Mouse (Mus musculus): ENCODE measurements around the gene Ralgapa2.

The Ralgapa2 gene

DNA sequence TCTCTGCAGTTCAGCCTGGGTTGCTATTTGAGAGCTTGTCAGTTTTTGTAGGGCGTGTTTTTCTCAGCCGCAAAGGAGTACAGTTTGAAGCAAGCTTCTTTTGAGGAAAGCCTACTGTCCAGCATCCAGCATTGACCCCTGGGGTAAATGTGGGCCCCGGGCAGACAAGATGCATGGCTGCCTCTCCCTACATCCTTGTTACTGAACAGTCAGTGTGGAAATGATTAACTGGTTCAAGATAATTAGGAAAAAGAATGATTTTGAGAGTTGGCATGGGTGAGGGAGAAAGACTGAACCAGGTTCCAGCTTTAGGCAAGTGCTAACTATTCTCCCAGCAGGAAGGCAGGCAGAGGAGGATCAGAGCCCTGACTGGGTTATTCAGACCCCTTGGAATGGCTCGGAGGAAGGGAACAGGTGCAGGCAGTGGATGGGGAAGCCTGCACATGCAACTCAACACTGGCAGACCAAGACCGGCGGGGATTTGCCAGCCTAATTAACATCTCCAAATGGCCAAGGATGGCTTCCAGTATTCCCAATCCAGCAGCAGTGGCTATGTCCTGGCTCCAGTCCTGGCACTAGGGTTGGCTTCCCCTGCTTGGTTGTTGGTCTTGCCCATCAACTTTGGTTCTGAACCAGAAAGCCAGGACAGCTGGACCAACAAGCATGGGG is 261.8 kb downstream of the Ralgapa2 start:
- no peak for DNase-seq

- DNase-seq, result no peak
Measured at GRCm38 (mm10) chr2:146249033-146249432, 263.1 kb downstream of the Ralgapa2 start.

DNA sequence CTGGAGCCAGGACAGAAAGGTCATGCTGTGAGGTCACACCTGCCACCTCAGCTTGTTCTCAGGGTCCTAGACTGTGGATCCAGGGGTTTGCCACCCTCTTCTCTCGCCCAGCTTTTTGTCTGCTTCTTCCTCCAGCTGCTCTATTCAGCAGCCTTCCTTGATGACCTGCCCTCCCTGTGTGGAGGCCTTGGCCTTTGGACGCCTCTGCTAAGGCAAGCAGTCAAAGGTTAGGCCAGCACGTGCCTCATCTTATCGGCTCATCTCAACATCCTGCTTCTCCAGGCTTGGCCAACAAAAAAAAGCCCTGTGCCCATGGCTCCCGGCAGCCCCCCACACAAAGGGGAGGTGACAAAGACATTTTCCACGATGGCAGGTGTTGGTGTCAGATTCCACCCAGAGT is 264.6 kb downstream of the Ralgapa2 start:
- DNase-seq, result no peak

DNA sequence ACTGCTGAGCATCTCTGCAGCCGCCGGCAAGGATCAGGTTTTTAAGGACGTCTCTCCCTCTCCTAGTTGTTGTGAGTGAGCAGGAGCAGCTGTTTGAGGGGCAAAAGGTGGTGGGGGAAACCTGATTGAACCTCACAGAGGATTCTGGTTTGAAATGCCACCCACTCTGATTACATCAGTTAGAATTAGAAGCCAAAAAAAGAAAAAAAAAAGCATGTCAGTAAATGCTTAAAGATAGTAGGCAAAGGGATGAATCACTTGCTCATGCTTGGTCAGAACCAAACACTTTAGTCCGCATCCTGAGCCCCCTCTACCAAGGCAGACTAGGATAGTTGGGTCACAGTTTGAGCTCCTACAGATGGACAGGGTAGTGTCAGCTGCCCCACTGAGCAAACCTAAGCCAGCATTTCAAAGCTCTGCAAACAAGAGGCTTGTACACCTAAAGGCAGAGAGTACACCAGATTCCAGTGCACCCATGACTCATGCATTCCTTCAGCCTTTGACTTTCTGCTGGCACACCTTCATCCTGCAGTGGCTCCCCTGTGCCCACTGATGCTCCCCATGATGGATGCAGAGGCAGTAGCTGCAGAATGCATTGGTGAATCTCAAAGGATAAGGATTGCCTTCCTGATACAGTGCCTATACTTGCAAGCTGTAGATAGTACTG is 265.6 kb downstream of the Ralgapa2 start:
- no peak for DNase-seq

DNA sequence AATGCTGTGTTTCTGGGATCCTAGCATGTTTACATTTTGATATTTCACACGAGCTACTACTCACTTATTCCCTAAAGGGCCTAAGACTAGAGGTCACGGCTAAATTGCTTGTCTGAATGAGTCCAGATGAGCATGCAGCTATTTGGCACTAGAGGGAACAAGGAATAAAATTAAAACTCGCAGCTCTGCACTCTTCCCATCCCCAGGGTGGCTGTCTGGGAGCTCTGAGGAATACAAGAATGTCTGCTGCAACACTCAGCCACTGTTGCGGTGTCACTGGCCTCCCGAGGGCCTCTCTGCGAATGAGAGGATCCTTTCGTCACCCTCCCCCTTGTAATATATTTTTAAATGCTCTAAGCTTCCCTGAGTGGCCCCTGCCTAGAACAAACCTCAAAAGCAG is 266.7 kb downstream of the Ralgapa2 start:
- DNase-seq, result no peak

- DNase-seq, result no peak
Measured at GRCm38 (mm10) chr2:146244049-146244448, 268.1 kb downstream of the Ralgapa2 start.

DNA sequence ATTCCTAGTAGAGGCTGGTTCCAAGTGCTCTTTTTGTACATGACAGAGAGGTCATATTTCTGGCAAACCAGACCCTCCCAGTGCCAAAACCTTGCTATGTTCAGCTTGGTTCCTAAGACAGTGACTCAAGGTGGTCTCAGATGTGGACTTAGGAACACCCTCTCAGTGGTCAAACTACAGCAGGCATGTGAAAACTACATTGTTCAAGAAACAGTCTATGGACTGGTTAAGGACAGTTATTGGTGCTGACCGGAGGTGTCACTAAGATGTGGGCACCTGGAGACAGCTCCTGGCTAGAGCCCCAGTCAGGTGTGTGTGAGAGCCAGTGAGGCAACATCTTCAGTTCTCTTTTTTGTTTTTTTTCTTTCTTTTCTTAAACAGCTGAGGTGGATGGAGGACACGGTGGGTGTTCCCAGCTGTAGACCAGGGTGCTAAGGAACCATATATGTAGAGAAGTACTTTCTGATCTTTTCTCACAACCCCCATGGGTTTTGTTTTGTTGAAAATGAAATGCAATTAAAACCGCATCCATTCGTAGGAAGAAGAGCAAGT is 272.9 kb downstream of the Ralgapa2 start:
- no peak for DNase-seq

DNA sequence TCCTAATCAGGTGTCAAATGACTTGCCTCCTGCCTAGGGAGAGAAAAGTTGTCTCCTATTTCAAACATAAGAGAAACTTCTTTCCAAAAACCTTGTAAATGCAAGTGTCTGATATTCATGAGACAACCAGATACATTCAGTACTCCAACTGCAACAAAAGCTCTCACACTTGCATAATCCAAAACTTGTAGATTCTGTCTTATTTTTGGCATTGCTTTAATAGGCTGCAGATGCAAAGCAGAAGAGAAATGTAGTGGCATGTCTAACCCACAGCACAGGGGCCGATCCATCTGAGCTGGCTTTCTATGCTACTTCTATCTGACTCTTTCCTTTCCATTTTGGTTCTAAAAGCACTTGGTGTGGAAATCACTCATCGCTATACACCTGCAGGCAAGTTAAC is 280.7 kb downstream of the Ralgapa2 start:
- DNase-seq, result no peak

DNA sequence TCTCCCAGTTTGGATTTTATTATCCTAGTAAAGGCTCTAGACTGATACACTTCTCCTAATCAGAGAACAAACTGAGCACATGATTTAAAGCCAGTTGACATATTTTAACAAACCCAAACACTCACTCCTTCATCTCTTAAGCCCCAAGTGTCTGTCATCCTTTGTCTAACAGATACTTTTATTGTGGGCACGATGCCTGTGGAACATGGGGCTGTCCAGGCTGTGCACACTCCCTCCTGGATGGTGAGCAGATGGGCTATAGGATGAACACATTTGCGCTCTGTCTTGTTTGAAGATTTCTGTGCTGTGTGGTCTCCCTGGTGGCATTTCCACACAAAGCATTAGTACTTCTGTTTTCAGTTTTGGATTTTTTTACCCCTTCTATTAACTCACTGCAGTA is 283.7 kb downstream of the Ralgapa2 start:
- DNase-seq, result no peak

DNA sequence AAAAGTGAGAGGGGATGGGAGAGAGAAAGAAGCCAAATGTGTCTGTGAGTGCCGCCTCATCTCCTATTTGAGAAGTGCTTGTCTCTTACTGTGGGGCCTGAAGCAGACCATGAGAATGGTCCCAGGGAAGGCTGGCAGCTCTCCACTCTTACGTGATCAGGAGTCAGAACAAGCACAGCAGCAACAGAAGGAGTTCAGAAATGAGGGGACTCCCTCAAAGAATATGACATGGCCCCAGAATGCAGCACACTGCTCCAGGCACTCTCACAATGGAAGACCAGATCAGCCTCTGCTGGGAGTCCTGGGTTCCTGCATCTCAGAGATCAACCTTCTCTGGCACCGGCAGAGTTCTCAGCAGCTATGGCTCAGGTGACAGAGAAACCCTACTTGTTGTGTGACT is 284.5 kb downstream of the Ralgapa2 start:
- no peak for DNase-seq

GRCm38 (mm10) chr2:146226484-146226883 is 285.7 kb downstream of the Ralgapa2 start:
- no peak for DNase-seq

DNA sequence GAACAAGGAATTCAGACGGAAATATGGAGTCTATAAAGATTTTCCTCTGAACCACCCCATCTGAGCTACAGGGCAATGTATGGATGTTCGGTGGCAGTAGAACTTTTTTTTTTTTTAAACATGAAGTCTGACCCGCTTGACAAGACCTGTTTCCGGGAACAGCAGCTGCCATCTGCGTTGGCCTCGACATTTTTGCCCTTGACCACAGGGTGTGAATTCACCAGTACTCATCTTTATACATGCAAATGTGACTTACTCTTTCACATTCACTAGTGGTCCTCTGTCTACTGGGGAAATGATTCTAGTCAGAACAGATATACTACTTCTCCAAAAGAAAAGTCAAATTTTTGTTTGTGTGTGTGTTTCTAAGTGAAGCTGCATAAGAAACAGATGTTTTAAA is 286.3 kb downstream of the Ralgapa2 start:
- DNase-seq, result no peak

- no peak for DNase-seq
Measured at GRCm38 (mm10) chr2:146224141-146224540, 288.0 kb downstream of the Ralgapa2 start.

- peak; percentile 16 for DNase-seq
Measured at GRCm38 (mm10) chr2:146223176-146223905, 288.8 kb downstream of the Ralgapa2 start.

DNA sequence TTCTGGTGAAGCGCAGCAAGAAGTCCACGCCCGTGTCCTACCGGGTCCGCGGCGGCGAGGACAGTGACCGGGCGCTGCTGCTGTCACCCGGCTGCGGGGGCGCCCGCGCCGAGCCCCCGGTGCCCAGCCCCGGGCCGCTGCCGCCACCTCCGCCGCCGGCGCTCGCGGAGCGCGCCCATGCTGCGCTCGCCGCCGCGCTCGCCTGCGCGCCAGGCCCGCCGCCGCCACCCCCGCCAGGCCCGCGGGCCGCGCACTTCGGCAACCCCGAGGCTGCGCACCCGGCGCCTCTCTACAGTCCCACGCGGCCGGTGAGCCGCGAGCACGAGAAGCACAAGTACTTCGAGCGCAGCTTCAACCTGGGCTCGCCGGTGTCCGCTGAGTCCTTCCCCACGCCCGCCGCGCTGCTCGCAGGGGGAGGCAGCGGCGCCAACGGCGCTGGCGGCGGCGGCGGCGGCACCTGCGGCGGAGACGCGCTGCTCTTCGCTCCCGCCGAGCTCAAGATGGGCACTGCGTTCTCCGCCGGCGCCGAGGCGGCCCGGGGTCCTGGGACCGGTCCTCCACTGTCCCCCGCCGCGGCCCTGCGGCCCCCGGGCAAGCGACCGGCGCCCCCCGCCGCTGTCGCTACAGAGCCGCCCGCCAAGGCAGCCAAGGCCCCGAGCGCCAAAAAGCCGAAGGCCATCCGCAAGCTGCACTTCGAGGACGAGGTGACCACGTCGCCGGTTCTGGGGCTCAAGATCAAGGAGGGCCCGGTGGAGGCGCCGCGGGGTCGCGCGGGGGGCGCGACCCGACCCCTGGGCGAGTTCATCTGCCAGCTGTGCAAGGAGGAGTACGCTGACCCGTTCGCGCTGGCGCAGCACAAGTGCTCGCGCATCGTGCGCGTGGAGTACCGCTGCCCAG is 289.6 kb downstream of the Ralgapa2 start:
- DNase-seq, result peak; percentile 21

- peak; percentile 7 for DNase-seq
Measured at GRCm38 (mm10) chr2:146221929-146222278, 290.2 kb downstream of the Ralgapa2 start.

DNA sequence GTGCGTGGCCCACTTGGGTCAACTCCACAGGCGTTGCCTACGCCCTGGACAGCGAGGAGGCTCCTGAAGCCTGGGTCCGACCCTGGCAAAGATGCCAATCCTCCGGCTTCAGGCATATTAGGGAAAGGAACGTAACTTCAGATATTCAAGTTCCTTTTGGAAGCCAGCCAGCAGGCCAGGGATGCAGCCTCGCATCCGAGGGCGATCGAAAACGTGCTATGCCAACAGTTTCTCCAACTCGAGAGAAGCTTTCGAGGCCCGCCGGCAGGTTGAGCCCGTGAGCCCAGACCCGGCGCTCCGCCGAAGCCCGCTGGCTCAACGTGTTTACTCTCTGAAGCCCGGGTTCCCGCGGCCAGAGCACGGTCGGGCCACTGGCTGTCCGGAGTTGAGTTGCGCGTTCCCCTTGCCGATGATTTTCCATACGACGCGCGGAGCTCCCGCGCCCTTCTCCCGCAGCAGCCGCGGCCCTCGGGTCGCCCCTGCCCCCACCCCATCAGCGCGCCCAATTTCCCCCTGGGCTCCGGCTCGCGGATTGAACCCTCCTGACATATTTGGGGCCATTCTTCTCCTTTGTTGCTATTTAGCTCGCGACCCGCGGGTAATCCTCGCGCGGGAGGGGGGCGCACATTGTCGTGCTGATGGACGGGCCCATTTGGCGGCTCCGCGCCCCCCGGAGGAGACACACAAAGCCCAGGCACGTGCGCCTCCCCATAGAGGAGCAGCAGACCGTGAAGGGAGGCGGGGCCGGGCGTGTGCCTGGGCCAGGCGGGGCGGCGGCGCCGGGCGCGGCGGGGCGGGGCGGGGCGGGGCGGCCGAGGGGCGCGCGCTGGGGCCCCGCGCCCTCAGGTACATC is 290.8 kb downstream of the Ralgapa2 start, which contains the start of gene Insm1:
Gene Insm1 (plus strand): TSS at position 846 of the 853 bp plus-strand sequence.
- peak; percentile 31 for DNase-seq

DNA sequence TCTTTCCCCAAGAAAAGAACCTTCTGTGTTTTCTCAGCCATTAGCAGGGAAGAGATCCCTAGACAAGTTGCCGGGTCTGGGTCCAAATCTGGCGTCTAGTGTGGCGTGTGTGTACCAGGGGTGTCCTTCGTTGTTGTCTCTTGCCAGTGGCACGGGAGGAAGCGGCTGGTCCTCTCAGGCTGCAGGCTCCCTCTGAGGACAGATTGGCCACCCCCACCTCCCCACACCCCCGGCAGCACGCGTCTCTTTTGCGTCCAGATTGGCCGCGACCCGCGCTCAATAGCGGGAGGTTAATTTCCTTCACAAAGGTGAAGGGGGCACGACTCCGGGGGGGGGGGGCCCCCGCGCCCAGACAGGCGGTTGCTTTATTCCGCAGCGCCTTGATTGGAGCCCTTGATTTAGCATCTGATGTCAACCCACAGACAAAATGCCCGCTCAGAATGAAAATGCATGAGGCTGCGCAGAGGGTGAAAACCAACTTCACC is 291.5 kb downstream of the Ralgapa2 start:
- peak; percentile 9 for DNase-seq

GRCm38 (mm10) chr2:146219791-146220190 is 292.4 kb downstream of the Ralgapa2 start:
- DNase-seq, result no peak

GRCm38 (mm10) chr2:146218881-146219535 is 293.1 kb downstream of the Ralgapa2 start:
- DNase-seq, result no peak

DNA sequence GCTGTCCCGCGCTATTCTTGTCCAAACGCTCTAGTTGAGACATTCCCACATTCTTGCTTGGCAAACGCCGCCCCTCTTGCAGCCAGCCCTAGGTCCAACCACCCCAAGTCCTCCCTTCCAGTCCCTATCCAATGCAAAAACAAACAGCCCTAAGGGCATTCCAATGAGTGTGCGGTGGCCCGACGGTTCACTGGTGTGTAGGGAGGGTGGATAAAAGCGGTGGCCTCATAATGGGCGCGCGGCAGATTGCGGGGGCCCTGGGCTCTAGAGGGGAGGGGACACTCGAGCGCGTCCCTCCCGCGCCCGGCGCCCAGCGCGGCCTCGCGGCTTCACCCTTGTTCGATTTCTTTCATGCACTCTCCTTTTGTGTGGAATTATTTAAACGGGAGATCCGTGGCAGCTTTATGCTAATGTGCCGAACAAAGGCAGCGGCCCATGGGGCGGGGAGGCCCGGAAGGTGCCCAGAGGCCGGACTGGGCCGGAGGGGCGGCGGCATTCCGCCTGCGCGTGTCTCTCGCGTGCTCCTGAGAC is 293.9 kb downstream of the Ralgapa2 start:
- no peak for DNase-seq
